Mouse (Mus musculus): ENCODE measurements around the gene Tsks.

Gene Tsks

DNA sequence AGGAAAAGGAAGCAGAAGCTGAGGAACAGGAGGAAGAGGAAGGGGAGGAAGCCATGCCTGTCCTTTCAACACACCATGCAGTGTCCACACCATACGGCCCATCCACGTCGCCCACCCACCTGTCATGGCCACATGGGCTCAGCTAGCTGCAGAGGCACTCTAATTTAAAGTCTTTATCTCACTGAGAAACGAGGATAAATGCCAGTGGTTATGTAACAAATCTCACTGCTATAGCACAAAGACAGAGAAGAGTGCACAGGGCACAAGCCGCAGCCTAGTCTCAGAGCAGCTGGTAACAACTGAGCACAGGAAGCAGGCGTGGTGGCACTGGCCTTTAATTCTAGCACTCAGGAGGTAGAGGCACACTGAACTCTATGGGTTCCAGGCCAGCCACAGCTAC lies 6.9 kb downstream of the Tsks start:
- DNase-seq (ENCODE audit: low read depth, low spot score) = no peak

DNA sequence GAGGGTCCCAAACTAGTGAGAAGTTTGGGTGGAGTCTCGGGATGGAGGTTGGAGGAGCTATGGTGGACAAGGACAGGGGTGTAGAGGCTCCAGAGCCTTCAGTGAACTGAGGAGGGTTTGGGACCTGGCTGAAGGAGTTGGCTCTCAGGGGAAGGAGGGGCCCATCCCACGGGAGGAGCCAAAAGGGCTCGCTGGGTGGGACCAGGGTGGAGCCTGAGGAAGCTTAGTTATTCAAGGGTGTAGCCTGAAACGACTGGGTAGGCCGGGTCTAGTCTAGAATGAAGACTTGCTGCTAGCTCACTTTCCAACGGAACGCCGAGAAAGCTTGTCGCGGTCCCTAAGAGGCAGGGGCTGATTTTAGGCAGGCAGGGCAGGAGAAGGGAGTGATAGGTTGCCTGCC lies 9.0 kb downstream of the Tsks start:
- peak; percentile 86 for DNase-seq (ENCODE audit: low read depth, low spot score)

DNA sequence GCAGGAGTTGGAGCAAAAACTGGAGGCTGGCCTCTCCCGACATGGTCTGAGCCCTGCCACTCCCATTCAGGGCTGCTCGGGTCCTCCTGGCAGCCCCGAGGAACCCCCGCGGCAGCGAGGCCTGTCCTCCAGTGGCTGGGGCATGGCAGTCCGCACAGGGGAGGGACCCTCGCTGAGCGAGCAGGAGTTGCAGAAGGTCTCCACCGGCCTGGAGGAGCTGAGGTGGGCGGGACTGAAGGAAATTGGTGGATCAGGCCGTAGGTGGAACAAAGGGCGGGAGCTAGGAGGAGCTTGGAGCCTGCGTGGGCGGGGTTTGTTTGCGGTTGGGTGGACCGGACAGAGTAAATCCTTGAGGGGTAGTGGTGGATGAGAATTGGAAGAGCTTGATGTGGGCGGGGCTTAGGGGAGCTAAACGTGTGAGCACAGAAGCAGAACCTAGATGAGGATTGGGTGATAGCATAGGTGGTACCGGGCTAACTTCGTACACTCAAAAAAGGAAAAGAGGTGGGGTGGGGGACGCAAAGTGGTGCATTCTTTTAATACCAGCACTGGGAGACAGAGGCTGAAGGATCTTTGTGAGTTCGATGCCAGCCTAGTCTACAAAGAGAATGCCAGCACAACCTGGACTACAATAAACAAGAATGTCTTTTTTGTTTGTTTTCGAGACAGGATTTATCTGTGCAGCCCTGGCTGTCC lies 9.8 kb downstream of the Tsks start:
- peak; percentile 97 for DNase-seq (ENCODE audit: low read depth, low spot score)

DNA sequence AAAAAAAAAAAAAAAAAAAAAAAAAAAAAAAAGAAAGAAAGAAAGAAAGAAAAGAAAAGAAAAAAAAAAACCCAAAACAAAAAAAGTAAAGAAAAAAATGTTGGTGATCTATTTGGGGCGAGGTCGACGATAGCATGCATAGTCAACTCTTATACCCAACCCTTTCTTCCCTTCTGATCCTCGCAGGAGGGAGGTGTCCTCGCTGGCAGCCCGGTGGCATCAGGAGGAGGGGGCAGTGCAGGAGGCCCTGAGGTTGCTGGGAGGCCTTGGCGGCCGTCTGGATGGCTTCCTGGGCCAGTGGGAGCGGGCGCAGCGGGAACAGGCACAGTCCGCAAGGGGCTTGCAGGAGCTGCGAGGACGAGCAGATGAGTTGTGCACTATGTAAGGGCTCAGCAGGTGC lies 10.6 kb downstream of the Tsks start:
- no peak for DNase-seq (ENCODE audit: low read depth, low spot score)

DNA sequence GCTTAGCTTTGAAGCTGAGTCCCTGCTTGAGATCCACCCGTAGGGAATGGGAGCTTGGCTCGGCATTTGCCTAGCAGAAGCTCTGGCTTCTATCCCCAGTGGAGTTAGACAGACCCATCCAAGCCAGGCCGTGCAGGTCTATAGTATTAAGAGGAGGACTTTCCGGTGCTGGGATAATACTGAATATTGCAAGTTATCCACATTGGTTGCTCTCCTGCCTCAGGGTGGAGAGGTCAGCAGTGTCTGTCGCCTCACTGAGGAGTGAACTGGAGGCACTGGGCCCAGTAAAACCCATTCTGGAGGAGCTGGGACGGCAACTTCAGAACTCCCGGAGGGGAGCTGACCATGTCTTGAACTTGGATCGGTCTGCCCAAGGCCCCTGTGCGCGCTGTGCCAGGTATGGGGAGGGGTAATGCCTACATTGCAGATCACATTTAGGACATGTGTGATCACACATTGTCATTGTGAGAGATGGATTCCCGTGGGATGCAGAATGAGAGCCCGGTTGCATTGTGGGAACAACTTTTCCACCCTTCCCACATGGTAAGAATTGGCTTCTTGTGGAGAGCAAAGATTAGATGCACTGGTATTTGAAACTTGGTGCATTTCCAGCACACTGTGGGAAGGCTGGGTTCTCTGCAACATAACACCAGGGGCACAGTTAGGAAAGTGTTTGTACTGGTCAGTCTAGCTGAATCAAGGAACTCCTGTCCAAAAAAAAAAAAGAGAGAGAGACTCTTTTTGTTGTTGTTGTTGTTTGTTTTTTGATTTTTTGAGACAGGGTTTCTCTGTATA lies 11.3 kb downstream of the Tsks start:
- peak; percentile 52 for DNase-seq (ENCODE audit: low read depth, low spot score)

DNA sequence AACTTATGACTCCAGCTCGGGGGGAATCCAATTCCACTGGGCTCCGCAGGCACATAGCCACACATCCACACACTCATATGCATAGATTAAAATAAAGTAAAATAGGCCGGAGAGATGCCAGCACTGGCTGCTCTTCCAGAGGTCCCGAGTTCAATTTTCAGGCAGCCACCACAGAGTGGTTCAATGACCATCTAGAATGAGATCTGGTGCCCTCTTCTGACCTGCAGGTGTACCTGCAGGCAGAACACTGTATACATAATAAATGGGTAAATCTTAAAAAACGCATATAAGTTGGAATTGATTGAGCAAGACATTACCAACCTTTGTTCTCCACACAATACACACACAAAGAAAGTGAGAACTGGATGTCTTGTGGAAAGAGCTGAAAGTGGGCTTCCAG lies 12.6 kb downstream of the Tsks start:
- peak; percentile 44 for DNase-seq (ENCODE audit: low read depth, low spot score)

DNA sequence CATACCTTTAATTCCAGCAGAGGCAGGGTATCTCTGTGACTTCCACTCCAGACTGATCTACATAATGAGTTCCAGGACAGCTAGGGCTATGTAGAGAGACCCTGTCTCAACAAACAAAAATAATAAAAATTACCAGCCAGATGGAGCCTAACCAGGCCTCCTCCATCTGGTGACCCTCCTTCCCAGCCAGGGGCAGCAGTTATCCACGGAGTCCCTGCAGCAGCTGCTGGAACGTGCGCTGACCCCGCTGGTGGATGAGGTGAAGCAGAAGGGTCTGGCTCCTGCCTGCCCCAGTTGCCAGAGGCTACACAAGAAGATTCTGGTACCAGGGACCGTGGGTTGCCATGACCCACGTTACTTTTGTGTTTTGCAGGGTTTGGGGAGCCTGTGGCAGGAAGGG lies 13.3 kb downstream of the Tsks start:
- no peak for DNase-seq (ENCODE audit: low read depth, low spot score)

DNA sequence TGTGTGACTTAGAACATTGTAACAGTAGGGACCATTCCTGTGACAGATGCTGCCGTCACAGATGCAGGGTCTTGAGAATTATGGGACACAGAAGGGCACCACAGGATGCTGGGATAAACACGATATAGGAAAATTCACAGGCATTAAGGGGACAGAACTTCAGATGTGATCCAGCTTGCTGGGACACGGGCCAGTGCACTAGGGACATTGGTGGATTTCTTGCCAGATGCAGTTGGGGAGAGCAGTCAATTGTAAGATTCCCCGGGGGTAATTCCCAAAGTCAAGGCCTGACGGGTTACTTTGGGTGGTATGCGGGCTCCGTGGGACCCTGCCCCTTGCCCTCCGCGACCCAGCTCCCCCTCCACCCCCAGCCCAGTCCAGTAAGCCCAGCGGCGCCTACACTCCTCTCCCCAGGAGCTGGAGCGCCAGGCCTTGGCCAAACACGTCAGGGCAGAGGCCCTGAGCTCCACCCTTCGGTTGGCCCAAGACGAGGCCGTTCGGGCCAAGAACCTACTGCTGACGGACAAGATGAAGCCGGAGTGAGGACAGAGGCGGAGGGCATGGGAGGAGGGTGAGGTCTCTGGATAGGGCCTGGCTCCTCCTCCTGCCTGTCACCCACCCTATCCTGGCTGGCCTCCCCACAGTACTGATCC lies 14.3 kb downstream of the Tsks start:
- no peak for DNase-seq (ENCODE audit: low read depth, low spot score)

DNA sequence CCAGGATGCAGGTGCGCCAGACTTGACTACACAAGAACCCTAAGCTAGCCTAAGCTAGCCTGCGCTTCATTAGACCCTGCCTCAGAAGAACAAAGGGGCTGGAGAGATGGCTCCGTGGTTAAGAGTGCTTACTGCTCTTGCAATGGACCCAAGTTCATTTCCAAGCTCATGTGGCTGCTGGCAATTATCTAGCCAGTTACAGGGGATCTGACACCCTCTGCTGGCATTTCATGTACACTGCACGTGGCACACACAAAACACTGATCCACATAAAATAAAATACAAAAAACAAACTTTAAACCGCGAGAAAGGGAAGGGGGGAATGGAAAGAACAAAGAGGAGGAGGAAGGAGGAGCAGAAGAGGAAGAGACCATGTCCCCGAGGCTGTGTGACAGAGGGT lies 15.2 kb downstream of the Tsks start:
- peak; percentile 64 for DNase-seq (ENCODE audit: low read depth, low spot score)

DNA sequence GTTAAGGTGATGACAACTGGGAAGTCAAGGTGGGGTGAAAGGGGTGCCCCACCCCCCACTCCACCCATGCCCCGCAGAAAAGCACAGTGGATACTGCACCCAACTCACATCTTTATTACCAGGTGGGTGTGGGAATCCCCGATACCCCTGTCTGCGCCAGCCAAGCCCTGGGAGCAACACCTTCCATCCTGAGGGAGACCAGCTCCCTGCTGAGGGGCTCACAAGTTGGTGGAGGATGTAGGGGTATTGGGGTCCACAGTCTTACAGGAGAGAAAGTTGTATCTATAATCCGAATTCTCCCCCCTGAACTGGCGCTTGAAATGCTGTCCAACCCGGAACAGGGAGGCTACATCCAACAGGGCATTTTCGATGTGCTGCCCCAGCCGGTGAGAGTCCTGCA lies 16.3 kb downstream of the Tsks start:
- no peak for DNase-seq (ENCODE audit: low read depth, low spot score)

DNA sequence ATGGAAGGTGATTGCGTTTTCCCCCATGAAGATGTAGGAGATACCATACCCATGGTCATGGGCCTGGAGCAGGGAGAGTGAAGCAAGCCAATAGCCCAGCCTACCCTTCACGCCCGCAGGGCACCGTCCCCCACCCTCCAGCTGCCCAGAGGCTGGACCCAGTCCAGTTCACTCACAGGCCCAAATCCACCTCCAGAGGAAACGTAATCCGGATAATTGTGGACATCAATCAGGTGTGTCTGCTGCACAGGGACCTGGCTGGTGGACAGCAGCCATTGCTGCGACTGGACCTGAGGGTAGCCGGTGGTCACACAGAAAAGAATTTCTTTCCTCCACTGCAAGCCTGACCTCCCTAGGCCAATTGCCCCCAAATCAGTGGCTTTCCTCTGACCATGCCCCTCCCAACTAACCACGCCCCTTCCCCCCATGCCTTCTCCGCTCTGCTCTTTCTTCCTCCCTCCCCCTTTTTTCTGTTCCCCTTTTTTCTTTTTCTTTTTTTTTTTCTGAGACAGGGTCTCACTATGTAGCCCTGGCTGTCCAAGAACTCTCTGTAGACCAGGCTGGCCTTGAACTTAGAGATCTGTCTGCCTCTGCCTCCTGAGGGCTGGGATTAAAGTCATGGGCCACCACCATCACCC lies 17.0 kb downstream of the Tsks start:
- DNase-seq (ENCODE audit: low read depth, low spot score) = no peak

DNA sequence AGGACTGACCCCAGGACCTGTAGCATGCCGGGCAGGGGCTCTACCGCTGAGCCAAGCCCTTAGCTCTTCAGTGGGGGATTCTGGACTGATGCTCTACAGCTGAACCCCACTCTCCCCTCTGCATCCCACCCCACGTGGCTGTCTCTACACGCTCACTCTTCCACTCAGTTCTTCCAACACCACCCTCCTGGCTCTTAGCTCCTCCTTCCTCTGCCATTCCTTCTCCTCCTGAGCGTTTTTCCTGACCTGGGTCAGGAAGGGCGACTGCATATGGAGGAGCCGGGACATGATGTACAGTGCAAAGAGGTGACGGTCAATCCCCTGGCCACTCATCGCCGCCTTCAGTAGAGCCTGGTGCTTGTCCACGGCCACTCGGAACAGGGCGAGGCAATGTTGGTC lies 17.5 kb downstream of the Tsks start:
- DNase-seq (ENCODE audit: low read depth, low spot score) = no peak

DNA sequence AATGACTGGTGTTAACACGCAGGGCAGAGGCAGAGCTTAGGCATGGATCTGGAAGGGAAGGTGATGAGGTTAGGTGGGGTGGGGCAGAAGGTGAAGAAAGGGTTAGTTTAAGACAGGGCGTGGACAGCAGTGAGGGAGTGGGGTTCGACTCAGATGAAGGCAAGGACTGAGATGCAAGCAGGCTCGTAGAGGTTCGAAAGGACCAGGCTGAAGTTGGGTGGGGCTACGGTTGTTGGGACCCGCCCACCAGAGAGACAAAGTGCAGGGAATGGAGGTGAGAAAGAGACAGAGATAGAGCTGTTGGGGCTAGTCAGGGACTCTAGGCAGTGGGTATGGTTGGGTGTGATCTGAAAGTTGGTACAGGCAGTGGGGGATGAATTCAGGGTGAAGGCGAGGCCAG lies 19.3 kb downstream of the Tsks start:
- no peak for DNase-seq (ENCODE audit: low read depth, low spot score)

DNA sequence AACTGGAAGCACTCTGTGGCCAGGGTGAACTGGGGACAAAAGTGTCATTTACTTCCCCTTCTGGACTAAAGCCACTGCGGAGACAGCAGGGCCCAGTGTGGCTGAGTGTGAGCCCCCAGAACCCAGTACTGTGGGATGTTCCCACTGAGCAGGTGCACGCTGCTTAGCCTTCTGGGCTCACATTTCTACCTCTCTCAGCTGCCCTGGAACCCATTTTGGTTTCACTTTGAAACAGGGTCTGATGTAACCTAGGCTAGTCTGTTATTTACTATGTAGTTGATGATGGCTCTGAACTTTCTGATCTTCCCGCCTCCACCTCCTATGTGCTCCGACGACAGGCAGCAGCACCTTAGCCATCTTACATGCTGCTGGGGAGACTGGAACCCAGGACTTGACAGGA lies 19.8 kb downstream of the Tsks start:
- DNase-seq (ENCODE audit: low read depth, low spot score) = no peak

DNA sequence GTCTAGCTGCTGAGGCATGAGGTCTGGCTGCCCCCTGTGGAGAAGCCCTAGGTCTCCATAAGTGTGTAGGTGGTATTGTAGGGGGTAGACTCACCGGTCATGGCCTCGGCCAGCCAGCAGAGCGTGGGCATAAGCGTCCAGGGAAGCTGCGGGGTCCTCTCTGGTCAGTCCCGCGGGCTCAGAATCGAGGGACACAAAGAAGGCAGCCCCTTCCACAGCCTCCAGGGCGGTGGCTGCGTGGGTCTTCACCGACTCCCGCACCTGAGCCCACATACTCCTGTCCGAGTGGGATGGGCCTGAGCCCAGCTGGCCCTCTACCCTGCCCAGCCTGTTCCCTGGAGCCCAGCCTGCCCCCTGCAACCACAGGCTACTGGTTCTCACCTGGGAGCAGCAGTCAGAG lies 22.0 kb downstream of the Tsks start:
- no peak for DNase-seq (ENCODE audit: low read depth, low spot score)

DNA sequence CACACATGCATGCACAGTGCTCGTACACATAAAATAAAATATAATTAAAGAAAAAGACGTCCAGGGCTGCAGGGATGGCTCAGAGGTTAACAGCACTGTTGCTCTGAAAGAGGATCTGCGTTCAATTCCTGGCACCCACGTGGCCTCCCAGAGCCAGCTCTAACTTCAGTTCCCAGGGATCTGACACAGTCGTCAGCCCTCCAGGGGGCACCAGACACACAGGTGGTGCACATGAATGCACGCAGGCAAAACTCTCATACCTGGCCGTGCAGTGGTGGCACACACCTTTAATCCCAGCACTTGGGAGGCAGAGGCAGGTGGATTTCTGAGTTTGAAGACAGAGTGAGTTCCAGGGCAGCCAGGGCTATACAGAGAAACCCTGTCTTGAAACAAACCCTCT lies 23.0 kb downstream of the Tsks start:
- no peak for DNase-seq (ENCODE audit: low read depth, low spot score)

DNA sequence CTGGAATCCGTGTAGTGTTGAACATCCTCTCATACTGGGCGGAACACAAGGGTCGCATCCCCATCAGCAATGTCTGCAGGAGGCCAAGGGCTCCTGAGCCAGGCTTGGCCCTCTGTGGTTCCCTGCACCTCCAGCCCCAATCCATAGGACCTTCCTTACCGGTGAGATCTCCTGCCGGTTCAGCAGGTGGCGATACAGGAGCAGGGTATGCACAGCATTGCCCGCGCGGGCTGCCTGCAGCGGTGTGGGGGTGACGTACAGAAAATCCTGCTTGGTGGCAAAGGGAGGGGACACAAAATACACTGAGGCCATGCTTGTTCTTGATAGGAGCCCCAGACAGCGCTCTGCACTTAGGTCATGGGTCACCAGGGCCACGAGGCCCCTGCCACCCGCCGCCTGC lies 23.6 kb downstream of the Tsks start:
- no peak for DNase-seq (ENCODE audit: low read depth, low spot score)

DNA sequence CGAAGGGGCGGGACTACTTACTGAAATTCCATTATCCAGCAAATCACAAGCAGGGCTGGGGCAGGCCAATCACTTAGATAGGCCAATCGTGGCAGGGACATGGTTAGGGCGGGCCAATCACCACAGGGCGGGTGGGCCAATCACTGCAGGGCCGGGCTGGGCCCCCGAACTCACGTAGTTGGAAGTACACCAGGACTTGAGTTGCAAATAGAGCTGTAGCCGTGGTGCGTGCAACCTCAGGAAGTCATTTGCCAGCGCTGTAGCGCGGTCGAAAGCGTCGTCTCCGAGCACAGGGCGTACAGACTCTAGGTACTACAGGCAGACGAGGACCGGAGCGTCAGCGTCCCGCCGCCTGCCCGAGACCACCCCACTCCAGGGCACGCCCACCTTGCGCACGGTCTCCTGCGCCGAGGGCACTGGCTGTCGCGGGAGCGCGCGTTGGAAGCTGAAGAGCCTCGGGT lies 27.3 kb downstream of the Tsks start:
- no peak for DNase-seq (ENCODE audit: low read depth, low spot score)

DNA sequence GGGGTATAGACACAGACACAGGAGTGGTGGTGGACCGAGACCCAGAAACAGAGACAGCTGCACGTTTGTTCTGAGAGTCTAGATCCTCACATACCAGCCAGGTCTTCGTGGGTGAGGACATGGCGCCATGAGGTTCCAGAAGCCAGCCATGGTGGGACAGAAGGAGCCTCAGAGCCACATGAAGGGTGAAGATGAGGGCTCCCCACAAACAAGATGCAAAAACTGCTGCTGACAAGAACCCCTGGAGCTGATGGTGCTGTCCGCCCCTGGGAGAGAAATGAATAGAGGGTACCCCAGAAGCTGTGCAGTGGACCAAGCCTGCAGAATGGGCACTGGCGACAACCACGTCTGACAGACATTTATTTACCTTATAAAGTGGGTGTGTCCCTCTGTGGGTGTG lies 28.1 kb downstream of the Tsks start:
- DNase-seq (ENCODE audit: low read depth, low spot score) = no peak

DNA sequence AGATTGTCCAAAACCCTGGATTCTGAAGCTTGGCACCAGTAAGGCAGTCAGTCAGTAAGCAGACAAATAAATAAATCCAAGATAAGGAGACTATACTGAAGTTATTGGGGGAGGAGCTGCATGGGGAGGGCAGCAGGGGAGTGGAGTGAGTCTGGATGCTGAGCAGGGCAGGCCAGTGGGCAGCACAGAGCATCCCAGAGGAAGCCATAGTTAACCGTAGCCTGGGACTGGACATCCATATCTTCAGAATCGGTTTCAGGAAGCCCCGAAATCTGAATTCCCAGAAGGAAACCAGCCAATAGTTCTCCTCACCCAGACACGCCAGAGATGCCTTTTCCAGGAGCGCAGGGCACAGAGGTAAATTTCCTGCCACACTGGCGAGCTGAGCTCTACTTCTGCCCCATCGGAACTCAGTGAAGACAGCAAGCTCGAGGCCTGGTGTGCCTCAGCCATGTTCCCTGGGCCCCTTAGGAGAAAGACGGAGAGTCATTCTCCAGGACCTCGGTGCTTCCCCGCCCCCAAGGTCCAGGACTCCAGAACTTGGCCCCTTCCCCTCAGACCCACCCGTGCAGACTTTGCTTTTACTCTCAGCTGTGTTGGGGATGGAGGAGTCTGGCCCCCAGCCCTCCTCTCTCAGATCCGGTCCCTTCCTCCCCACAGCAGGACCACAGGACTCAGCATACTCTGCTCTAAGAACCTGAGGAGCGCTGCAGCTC lies 30.6 kb downstream of the Tsks start:
- DNase-seq (ENCODE audit: low read depth, low spot score) = peak; percentile 5

DNA sequence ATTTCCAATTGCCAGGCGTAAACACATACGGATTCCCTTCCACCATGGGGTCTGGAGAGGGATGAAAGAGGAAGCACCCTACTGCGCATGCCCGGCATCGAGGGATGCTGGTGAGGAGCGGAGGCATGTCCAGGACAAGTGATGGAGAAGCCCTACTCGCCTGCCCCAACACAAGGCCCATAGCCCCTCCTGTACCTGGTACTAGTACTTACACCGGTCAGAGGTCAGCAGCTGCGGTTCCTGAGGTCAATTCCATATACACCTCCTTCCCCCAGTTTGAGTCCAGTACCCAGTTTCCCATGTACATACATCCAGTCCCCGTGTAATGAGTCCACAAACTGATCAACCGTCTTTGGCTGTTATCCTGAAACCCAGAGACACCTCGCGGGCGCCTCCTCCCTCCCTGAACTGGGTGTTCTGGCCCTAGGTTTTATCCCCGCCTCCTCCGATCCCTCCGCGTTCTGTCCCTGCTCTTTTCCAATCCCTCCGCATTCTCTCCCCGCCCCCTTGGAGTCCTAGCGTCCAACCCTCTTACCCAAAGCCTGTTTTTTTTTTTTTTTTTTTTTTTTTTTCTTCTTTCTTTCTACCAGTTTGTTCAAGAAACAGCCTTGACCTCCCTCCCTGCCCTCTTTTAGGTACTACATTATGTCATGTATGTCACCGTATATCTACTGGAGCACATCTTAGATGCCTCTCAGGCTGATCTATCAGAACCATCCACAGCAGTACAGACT lies 31.5 kb downstream of the Tsks start, which contains the start of gene Cpt1c:
Gene Cpt1c (minus strand): TSS at position 469 of the 734 bp plus-strand sequence.
- peak; percentile 81 for DNase-seq (ENCODE audit: low read depth, low spot score)

All from 3T3-L1 (cell line).